Mouse (Mus musculus): ENCODE measurements around the gene Gm11214. TPM values are rescaled to one million over a fixed set of nuclear protein-coding genes. Genes with fewer than 3 reads are reported as not detected.
A peak's percentile ranks its signal among the peaks of the same experiment; 100 is the strongest.

The Gm11214 gene
- not detected in 2 replicates for polyA plus RNA-seq (2015; fragmentation: Nextera tagmentation; extraction: Ambion mirVana)

DNA sequence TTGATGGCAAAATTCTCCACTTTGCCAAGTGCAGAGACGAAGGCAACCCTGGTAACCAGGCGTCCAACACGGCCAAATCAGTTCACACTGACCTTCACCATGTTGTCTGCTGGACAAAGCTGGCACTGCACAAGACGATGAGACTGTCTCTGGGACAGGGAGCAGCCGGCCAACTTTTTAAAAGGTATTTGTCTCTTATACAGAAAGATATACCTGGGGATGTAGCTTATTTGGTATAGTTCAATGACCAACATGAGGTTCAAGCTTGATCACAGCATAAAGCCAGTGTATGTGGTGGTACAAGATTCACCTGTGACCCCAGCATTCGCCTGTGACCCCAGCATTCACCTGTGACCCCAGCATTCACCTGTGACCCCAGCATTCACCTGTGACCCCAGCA lies at the start of gene Gm11214:
Gene Gm11214 (minus strand): TSS at position 101 of the 400 bp plus-strand sequence.
- H3K9me3 ChIP-seq (replicated peaks) = no peaks in the 10 kb centered on the region
- no peak within 1 kb of the TSS for H3K9ac ChIP-seq
- no peak within 1 kb of the TSS for H3K4me3 ChIP-seq
- no peak for ATAC-seq
- H3K27me3 ChIP-seq = no peaks in the 10 kb centered on the region
- H3K4me2 ChIP-seq = no peak within 1 kb of the TSS
- H3K4me1 ChIP-seq = peaks cover 3% of the 10 kb centered on the region; the same call in 1 of the 2 replicates
- H3K36me3 ChIP-seq (ENCODE audit: poor library complexity, severe bottlenecking) = no peaks in the 10 kb centered on the region
- 92% methylated on average over 6 of the region's 6 CpGs for WGBS
- no peak within 1 kb of the TSS for H3K27ac ChIP-seq

DNA sequence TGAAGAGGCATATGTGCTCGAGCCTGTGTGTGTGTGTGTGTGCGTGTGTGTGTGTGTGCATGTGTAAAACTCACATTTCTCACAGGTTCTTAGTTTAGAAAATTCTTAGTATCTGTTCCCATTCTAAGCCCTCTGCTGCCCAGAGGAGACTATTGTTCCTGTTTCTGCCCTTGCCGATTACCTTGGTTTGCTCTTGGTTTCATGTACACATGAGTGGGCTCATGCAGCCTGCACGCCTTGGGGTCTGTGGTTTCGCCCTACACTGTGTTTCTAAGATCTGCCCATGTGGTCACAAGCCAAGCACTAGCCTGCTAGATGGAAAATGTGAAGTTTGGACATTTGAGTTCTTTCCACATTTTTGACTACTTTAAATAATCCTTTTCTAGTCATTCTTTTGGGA lies 48.7 kb upstream of the Gm11214 start:
- Histone ChIP-seq H3K36me3 (ENCODE audit: poor library complexity, severe bottlenecking) (no peaks in the 10 kb centered on the region), H3K27me3 (no peaks in the 10 kb centered on the region), H3K27ac (no peak overlapping the region), H3K9me3 (replicated peaks) (no peaks in the 10 kb centered on the region), H3K4me3 (no peak overlapping the region), H3K4me2 (no peak overlapping the region), H3K4me1 (no peaks in the 10 kb centered on the region), H3K9ac (no peak overlapping the region)
- ATAC-seq = no peak
- WGBS = 91% methylated on average over 5 of the region's 5 CpGs

DNA sequence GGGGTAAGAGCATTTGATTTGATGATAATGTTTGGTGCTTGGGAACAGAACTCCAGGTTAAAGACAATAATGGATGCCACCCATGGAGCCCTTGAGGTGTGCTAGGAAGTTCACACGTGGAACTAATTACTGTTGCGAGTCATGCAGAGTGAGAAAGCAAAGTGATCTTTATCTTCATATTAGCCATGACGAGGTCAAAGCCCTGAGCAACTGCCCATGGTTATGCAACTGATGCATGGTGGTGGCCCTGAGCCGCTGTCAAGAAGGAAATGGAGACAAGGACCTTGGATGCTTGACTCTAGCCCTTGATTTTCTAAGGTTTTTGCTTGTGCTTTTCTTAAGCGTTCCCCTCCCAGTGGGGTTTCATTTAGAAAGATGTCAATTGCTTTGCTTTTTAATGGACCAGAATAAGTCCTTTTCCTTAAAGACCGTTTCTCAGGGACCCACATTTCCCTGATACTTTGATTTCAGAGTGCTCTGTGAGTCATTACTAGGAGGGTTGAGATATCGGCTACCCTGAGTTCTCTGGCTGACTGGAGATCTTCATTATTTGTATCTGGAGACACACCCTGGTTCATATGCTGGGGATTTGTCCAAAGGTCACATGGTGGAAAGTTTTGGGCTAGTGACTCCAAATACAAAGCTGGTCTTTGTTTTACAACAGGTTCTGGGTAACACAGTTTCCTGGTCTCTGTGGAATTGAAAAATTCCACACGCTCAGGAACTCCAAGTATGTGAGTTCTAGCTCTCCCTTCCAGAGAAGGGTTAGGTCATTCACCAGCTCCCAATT lies 47.4 kb upstream of the Gm11214 start:
- Histone ChIP-seq H3K4me1 (no peaks in the 10 kb centered on the region), H3K4me2 (no peak overlapping the region), H3K36me3 (ENCODE audit: poor library complexity, severe bottlenecking) (no peaks in the 10 kb centered on the region), H3K27ac (no peak overlapping the region), H3K4me3 (no peak overlapping the region), H3K27me3 (no peaks in the 10 kb centered on the region), H3K9me3 (replicated peaks) (no peaks in the 10 kb centered on the region), H3K9ac (no peak overlapping the region)
- 76% methylated on average over 8 of the region's 8 CpGs for WGBS
- no peak for ATAC-seq

DNA sequence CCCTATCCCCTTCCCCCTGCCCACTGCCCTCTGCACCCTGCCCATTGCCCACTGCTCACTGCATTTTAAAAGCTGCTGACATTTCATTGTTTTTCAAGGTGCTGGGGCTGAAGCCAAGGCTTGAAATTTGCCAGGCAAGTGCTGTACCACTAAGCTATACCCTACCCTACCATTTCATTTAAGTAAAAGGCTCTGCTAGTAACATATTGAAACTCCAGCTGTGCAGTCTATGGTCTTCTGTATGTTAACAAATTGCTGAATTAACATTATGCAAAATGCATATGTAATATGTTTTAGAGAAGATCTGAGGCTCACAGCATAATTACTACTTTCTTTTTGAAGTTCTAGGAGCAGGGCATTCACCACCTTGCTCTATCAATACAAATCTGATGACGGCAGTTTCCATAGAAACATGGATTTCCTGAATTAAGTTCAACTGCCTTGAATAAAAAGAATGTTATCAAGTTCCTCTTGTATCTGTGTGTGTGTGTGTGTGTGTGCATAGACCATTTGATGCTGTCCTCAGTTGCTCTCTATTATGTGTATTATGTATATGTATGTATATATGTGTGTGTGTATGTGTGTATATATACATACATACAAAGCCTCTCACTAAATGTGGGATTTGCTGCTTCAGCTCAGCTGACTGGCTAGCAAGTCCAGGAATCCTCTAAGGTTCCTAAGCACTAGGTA lies 43.2 kb upstream of the Gm11214 start:
- Histone ChIP-seq H3K27ac (peak overlapping the region; percentile 19), H3K9me3 (replicated peaks) (no peaks in the 10 kb centered on the region), H3K36me3 (ENCODE audit: poor library complexity, severe bottlenecking) (no peaks in the 10 kb centered on the region), H3K4me1 (no peaks in the 10 kb centered on the region), H3K4me3 (no peak overlapping the region), H3K27me3 (no peaks in the 10 kb centered on the region), H3K4me2 (no peak overlapping the region), H3K9ac (no peak overlapping the region)
- peak; percentile 57; the same call in 1 of the 2 replicates for ATAC-seq
- 60% methylated on average over 1 of the region's 1 CpGs for WGBS

DNA sequence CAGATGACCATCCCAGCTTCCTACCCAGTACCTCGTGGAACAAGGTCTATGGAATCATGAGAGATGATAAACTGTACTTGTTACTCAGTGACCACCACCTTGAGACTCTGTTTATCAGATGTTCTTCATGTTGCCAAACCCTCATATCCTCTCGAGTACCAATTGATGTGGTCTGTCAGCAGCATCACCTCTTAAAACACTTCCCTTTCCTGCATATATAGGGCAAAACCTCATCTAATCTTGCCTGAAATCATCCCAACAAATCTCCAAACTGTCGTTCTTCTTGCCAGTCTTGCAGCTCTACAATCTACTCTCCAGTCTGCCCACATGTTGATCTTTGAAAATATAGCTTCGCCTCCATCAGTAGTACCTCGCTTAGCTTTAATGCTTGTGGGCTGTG lies 41.1 kb upstream of the Gm11214 start:
- Histone ChIP-seq H3K4me1 (no peaks in the 10 kb centered on the region), H3K4me3 (no peak overlapping the region), H3K9ac (no peak overlapping the region), H3K36me3 (ENCODE audit: poor library complexity, severe bottlenecking) (no peaks in the 10 kb centered on the region), H3K27me3 (no peaks in the 10 kb centered on the region), H3K4me2 (no peak overlapping the region), H3K27ac (no peak overlapping the region), H3K9me3 (replicated peaks) (no peaks in the 10 kb centered on the region)
- WGBS = 86% methylated on average over 5 of the region's 5 CpGs
- no peak for ATAC-seq

DNA sequence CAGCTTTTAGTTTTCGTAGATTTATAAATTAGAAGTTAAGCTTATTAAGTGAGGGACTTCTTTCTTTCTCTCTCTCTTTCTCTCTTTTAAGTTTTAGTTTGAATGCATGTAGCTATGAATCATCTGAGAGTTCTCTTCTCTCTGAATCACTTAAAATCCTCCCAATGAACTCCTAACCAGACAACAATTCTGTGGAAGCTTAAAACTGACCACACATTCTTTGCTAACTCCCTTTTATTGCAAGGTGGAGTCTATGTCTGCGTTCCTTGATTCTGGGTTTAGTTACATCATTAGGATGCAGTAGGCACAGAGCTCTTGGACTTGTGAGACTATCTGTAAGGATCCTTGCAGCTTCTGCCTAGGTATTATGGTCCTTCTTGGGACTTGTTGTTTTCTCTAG lies 40.5 kb upstream of the Gm11214 start:
- ATAC-seq = no peak
- Histone ChIP-seq H3K27ac (no peak overlapping the region), H3K4me2 (no peak overlapping the region), H3K36me3 (ENCODE audit: poor library complexity, severe bottlenecking) (no peaks in the 10 kb centered on the region), H3K9ac (no peak overlapping the region), H3K4me1 (no peaks in the 10 kb centered on the region), H3K27me3 (no peaks in the 10 kb centered on the region), H3K4me3 (no peak overlapping the region), H3K9me3 (replicated peaks) (no peaks in the 10 kb centered on the region)
- WGBS = 89% methylated on average over 2 of the region's 2 CpGs

DNA sequence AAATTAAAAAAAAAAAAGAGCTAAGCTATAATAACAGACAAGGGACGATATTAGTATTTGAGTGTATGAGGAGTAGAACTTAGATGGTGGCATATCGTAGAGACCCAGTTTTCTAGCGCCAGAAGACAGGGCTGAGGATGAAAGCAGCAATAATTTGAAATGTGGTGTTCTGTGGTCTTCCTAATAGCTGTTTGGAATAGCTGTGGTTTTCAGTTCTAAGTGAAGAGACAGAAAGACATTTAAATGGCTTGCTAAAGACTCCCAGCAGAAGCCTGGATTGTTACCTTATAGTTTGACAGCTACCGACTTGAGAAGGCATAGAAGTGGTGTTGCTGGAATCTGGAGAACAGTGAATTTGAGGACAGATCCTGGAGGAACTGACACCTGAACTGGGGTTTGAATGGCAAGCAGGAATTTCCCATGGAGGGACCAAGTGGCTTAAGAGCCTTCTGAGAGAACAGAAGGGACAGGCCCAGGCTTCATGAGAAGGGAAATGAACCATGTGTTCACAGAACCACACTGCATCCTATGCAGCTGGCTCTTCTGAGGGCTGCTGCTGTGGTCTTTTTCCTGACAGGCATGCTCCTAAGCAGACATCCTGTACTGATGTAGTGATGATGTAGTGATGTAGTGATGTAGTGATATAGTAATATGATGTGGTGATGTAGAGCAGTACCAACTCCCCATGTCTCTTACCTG lies 39.0 kb upstream of the Gm11214 start:
- Histone ChIP-seq H3K9ac (no peak overlapping the region), H3K4me1 (no peaks in the 10 kb centered on the region), H3K27ac (no peak overlapping the region), H3K9me3 (replicated peaks) (no peaks in the 10 kb centered on the region), H3K4me2 (no peak overlapping the region), H3K27me3 (no peaks in the 10 kb centered on the region), H3K36me3 (ENCODE audit: poor library complexity, severe bottlenecking) (no peaks in the 10 kb centered on the region), H3K4me3 (no peak overlapping the region)
- ATAC-seq = no peak
- WGBS = 91% methylated on average over 4 of the region's 4 CpGs

DNA sequence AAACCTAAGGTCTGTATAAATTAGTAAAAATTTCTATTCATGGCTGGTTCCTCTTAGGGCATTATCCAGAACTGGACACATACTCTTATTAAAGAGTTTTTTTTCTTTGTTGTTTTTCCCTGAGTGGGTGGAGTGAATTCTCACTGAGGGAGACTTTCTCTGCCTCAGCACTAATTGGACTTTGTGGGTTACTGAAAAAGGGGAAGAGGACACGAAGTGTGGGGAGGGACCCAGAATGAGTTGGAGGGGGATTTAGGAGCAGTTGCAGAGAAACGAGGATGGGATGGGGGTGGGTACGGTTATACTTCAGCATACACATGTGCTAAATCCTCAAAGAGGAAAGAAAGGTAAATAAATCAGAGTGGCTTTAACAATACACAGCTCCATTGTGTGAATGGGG lies 36.6 kb upstream of the Gm11214 start:
- ATAC-seq = no peak
- H3K27ac ChIP-seq = no peak overlapping the region
- no peak overlapping the region for H3K9ac ChIP-seq
- H3K4me3 ChIP-seq = no peak overlapping the region
- no peaks in the 10 kb centered on the region for H3K36me3 ChIP-seq (ENCODE audit: poor library complexity, severe bottlenecking)
- no peaks in the 10 kb centered on the region for H3K27me3 ChIP-seq
- no peaks in the 10 kb centered on the region for H3K9me3 ChIP-seq (replicated peaks)
- no peak overlapping the region for H3K4me2 ChIP-seq
- WGBS = 45% methylated on average over 3 of the region's 3 CpGs
- no peaks in the 10 kb centered on the region for H3K4me1 ChIP-seq

DNA sequence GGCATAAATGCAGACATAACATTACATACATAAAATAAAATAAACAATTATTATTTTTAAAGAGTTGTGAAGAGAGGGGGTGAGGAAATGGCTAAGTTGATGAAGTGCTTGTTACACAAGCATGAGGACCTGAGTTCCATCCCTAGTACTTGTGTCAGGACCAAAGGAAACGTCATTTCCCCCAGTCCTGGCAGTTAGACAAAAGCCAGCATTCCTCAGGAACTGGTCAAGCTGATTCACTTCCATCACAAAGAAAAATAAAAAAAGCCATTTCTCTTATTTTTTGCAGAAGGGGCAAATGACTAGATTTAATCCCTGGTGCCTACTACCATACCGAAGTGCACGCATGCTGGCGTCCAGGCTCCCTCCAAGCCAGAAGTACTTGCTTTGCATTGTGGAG lies 33.7 kb upstream of the Gm11214 start:
- Histone ChIP-seq H3K27ac (no peak overlapping the region), H3K9me3 (replicated peaks) (no peaks in the 10 kb centered on the region), H3K9ac (no peak overlapping the region), H3K27me3 (no peaks in the 10 kb centered on the region), H3K4me1 (no peaks in the 10 kb centered on the region), H3K36me3 (ENCODE audit: poor library complexity, severe bottlenecking) (no peaks in the 10 kb centered on the region), H3K4me2 (no peak overlapping the region), H3K4me3 (no peak overlapping the region)
- ATAC-seq = no peak
- WGBS = 85% methylated on average over 4 of the region's 4 CpGs

DNA sequence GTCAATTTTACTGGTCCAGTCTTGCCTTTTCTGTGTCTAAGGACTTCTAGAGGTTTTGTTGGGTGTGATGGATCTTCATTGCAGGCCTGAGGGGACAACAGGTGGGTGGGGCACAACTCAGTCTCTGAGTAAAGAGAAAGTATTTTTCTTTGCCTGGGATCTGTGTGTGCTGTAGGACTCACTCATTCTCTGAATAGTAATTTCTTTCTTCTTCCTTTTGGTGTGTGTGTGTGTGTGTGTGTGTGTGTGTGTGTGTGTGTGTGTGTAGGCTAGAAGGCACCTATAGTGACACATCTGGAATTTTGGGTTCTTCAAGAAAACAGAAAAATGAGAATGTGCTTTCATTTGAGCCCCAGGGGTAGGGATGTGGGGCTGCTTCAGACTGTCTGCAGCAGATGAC lies 29.2 kb upstream of the Gm11214 start:
- H3K9ac ChIP-seq = no peak overlapping the region
- no peak for ATAC-seq
- H3K9me3 ChIP-seq (replicated peaks) = no peaks in the 10 kb centered on the region
- no peak overlapping the region for H3K4me3 ChIP-seq
- H3K4me1 ChIP-seq = no peaks in the 10 kb centered on the region
- no peak overlapping the region for H3K4me2 ChIP-seq
- H3K36me3 ChIP-seq (ENCODE audit: poor library complexity, severe bottlenecking) = no peaks in the 10 kb centered on the region
- H3K27me3 ChIP-seq = no peaks in the 10 kb centered on the region
- no peak overlapping the region for H3K27ac ChIP-seq

DNA sequence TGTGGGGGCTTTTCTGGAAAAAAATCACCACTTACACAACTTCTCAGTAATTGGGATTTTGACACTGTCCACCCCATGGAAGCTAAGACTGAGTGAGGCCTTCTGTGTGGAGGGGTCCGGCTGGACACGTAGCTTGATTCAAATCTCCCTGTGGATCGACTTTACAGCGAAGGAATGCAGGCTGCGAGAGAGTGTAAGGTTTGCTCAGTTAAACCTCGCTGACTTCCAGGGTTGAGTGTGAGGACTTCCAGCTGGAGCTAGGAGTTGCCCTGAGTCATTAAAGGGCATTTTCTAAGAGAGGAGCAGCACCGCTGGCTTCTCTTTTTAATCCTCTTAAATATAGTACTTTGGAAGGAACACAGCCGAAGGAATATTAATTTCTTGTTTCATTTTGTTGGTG lies 24.2 kb upstream of the Gm11214 start:
- WGBS = 77% methylated on average over 8 of the region's 8 CpGs
- Histone ChIP-seq H3K9ac (no peak overlapping the region), H3K36me3 (ENCODE audit: poor library complexity, severe bottlenecking) (no peaks in the 10 kb centered on the region), H3K27ac (no peak overlapping the region), H3K4me2 (no peak overlapping the region), H3K4me3 (no peak overlapping the region), H3K27me3 (no peaks in the 10 kb centered on the region), H3K4me1 (no peaks in the 10 kb centered on the region), H3K9me3 (replicated peaks) (no peaks in the 10 kb centered on the region)
- no peak for ATAC-seq

DNA sequence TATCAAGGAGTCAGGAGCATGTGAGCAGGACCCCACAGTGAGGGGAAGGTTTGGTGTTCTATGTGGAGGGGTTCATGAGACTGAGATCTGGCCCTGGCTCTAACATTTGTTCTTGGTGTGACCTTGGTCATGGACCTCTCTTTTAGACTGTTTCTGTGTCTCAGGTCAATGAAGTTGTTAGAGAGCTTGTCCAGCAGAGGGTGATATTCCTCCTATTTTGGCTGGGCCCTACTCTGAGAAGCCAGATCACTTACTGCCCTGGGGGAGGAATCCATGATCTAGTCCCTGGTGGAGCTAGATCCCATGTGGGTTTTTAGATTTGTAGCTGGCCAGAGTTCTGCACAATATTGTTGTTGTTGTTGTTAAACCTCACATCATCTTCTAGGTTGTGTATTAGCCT lies 23.0 kb upstream of the Gm11214 start:
- Histone ChIP-seq H3K4me1 (no peaks in the 10 kb centered on the region), H3K4me2 (no peak overlapping the region), H3K27me3 (no peaks in the 10 kb centered on the region), H3K9me3 (replicated peaks) (no peaks in the 10 kb centered on the region), H3K4me3 (no peak overlapping the region), H3K36me3 (ENCODE audit: poor library complexity, severe bottlenecking) (no peaks in the 10 kb centered on the region), H3K9ac (no peak overlapping the region), H3K27ac (no peak overlapping the region)
- ATAC-seq = no peak
